Comparison of ENCODE assay signal across 21 mouse cellular contexts in the genomic region with DNA sequence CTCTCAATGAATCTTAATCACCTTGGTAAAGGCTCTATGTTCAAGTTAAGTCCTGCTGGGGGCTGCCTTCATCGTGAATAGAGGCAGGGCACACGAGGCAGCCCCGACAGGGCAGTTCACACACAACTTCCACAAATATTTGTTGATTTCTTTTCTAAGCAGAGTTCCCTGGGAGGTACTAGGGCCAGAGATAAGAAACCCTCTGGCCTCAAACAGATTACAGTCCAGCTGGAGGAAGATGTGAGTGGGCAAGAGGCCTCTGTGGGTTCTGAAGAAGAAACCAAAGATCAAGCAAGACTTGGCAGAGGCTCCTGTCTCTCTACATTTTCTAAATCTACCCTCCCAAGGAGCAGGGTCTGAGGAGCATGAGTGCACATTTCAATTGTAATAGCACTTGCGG.
DNase-seq lines count a peak whose midpoint lies in the region; ATAC-seq lines count a peak whose summit lies in the region.
"Had no signal": no experiment of that assay in that cellular context is flagged by ENCODE, and none has a peak within 500 bp of the region (broad histone marks: within the 10 kb centered on the region; RNA-seq: fewer than 3 reads in every experiment).

No protein-coding gene starts in this region.

- H3K9me3 ChIP-seq in forebrain, embryonic 12.5 days, result no peaks in the 10 kb centered on the region
- no peaks in the 10 kb centered on the region for H3K9me3 ChIP-seq in forebrain, embryonic 14.5 days (replicated peaks; ENCODE audit: control insufficient read depth, low read length)
- H3K9me3 ChIP-seq in hindbrain, embryonic 15.5 days, result no peaks in the 10 kb centered on the region
- H3K9me3 ChIP-seq in hindbrain, embryonic 14.5 days (ENCODE audit: control insufficient read depth, low read length), result no peaks in the 10 kb centered on the region
- H3K9me3 ChIP-seq: intestine, embryonic 15.5 days; limb, embryonic 10.5 days; neural tube, embryonic 12.5 days; stomach, embryonic 15.5 days had no signal

- peaks cover 54% of the 10 kb centered on the region for H3K4me1 ChIP-seq in forebrain, embryonic 12.5 days
- H3K4me1 ChIP-seq in forebrain, embryonic 14.5 days (ENCODE audit: control insufficient read depth, insufficient read depth, low read length), result peaks cover 27% of the 10 kb centered on the region
- H3K4me1 ChIP-seq in hindbrain, embryonic 15.5 days (replicated peaks), result peaks cover 32% of the 10 kb centered on the region
- H3K4me1 ChIP-seq in hindbrain, embryonic 14.5 days (replicated peaks; ENCODE audit: control insufficient read depth, insufficient read depth, low read length), result peaks cover 20% of the 10 kb centered on the region

- 80% methylated on average over 4 of the region's 4 CpGs for WGBS in forebrain, embryonic 12.5 days
- WGBS in forebrain, embryonic 14.5 days, result 72% methylated on average over 4 of the region's 4 CpGs
- 66% methylated on average over 4 of the region's 4 CpGs for WGBS in hindbrain, embryonic 15.5 days
- WGBS in hindbrain, embryonic 14.5 days, result 68% methylated on average over 4 of the region's 4 CpGs

- no peak for ATAC-seq in forebrain, embryonic 12.5 days (ENCODE audit: low FRiP score)
- no peak for ATAC-seq in forebrain, embryonic 14.5 days
- ATAC-seq in hindbrain, embryonic 15.5 days (ENCODE audit: low FRiP score, low read depth), result no peak
- no peak for ATAC-seq in hindbrain, embryonic 14.5 days (ENCODE audit: low FRiP score)
- ATAC-seq in common myeloid progenitor, adult 5-6 weeks (replicated peaks; ENCODE audit: low read depth, poor library complexity, severe bottlenecking), result peak; percentile 67
- ATAC-seq in megakaryocyte progenitor cell, adult 5-6 weeks (replicated peaks; ENCODE audit: poor library complexity), result peak; percentile 58
- ATAC-seq: forebrain, embryonic 16.5 days; intestine, embryonic 15.5 days had no signal

- H3K4me2 ChIP-seq in forebrain, embryonic 12.5 days, result no peak overlapping the region
- H3K4me2 ChIP-seq in forebrain, embryonic 14.5 days (ENCODE audit: low read length), result no peak overlapping the region
- H3K4me2 ChIP-seq in hindbrain, embryonic 15.5 days, result no peak overlapping the region
- no peak overlapping the region for H3K4me2 ChIP-seq in hindbrain, embryonic 14.5 days (replicated peaks)
- H3K4me2 ChIP-seq: intestine, embryonic 15.5 days; lung, embryonic 14.5 days; neural tube, embryonic 12.5 days; stomach, embryonic 15.5 days had no signal

- H3K4me3 ChIP-seq in forebrain, embryonic 12.5 days (replicated peaks), result no peak overlapping the region
- no peak overlapping the region for H3K4me3 ChIP-seq in forebrain, embryonic 14.5 days (ENCODE audit: low read depth, low read length)
- no peak overlapping the region for H3K4me3 ChIP-seq in hindbrain, embryonic 15.5 days
- H3K4me3 ChIP-seq in hindbrain, embryonic 14.5 days (replicated peaks; ENCODE audit: low read length), result no peak overlapping the region
- H3K4me3 ChIP-seq: intestine, embryonic 15.5 days; left cerebral cortex, adult 2 months; limb, embryonic 10.5 days; neural tube, embryonic 12.5 days; stomach, embryonic 15.5 days had no signal

- no peaks in the 10 kb centered on the region for H3K27me3 ChIP-seq in forebrain, embryonic 12.5 days
- no peaks in the 10 kb centered on the region for H3K27me3 ChIP-seq in forebrain, embryonic 14.5 days (replicated peaks; ENCODE audit: control insufficient read depth, insufficient read depth, low read length)
- H3K27me3 ChIP-seq in hindbrain, embryonic 15.5 days, result no peaks in the 10 kb centered on the region
- no peaks in the 10 kb centered on the region for H3K27me3 ChIP-seq in hindbrain, embryonic 14.5 days (ENCODE audit: control insufficient read depth, insufficient read depth, low read length)
- H3K27me3 ChIP-seq: intestine, embryonic 15.5 days; neural tube, embryonic 12.5 days; stomach, embryonic 15.5 days had no signal

- 0 out of 2 replicates have a peak overlapping the region, but pooled peaks have one; percentile 32 for H3K27ac ChIP-seq in forebrain, embryonic 12.5 days
- H3K27ac ChIP-seq in forebrain, embryonic 14.5 days (ENCODE audit: low read depth, low read length), result no peak overlapping the region
- H3K27ac ChIP-seq in hindbrain, embryonic 15.5 days (replicated peaks), result 0 out of 2 replicates have a peak overlapping the region, but pooled peaks have one; percentile 9
- H3K27ac ChIP-seq in hindbrain, embryonic 14.5 days, result no peak overlapping the region
- H3K27ac ChIP-seq: intestine, embryonic 15.5 days; kidney, postnatal 0 days; left cerebral cortex, adult 2 months; limb, embryonic 10.5 days; macrophage; neural tube, embryonic 12.5 days; stomach, embryonic 15.5 days had no signal

- peaks cover 4% of the 10 kb centered on the region; the same call in 1 of the 2 replicates for H3K36me3 ChIP-seq in forebrain, embryonic 12.5 days (replicated peaks)
- no peaks in the 10 kb centered on the region for H3K36me3 ChIP-seq in forebrain, embryonic 14.5 days (ENCODE audit: control insufficient read depth, insufficient read depth, low read length)
- H3K36me3 ChIP-seq in hindbrain, embryonic 15.5 days, result no peaks in the 10 kb centered on the region
- no peaks in the 10 kb centered on the region for H3K36me3 ChIP-seq in hindbrain, embryonic 14.5 days (replicated peaks; ENCODE audit: control insufficient read depth, insufficient read depth)
- H3K36me3 ChIP-seq: intestine, embryonic 15.5 days; neural tube, embryonic 12.5 days had no signal

- no peak overlapping the region for H3K9ac ChIP-seq in forebrain, embryonic 12.5 days
- no peak overlapping the region for H3K9ac ChIP-seq in forebrain, embryonic 14.5 days (ENCODE audit: low read length)
- no peak overlapping the region for H3K9ac ChIP-seq in hindbrain, embryonic 15.5 days
- H3K9ac ChIP-seq in hindbrain, embryonic 14.5 days, result no peak overlapping the region
- H3K9ac ChIP-seq: intestine, embryonic 15.5 days; lung, embryonic 14.5 days; neural tube, embryonic 12.5 days; stomach, embryonic 15.5 days had no signal

- DNase-seq in forebrain, embryonic 14.5 days (ENCODE audit: low spot score), result no peak
- no peak for DNase-seq in hindbrain, embryonic 14.5 days (ENCODE audit: low spot score)
- no peak for DNase-seq in layer of hippocampus, postnatal 14 days (ENCODE audit: low spot score in 2 of 2)
- no peak for DNase-seq in urinary bladder, postnatal 4 days (ENCODE audit: low spot score in 2 of 2)
- DNase-seq: adrenal gland, postnatal 14 days; B cell, adult 2 months; cerebellum, adult 9-10 months; heart, adult 18-20 months; lung, embryonic 14.5 days had no signal

Comparison
In these comparisons a context has a peak if more than half of its experiments do, and no peak if none do; other contexts are left out.
1. H3K27ac ChIP-seq: peak in forebrain, embryonic 12.5 days (single experiment) and hindbrain, embryonic 15.5 days (single experiment); none in forebrain, embryonic 14.5 days (single experiment) and hindbrain, embryonic 14.5 days (single experiment).
2. ATAC-seq: peak in common myeloid progenitor, adult 5-6 weeks (single experiment) and megakaryocyte progenitor cell, adult 5-6 weeks (single experiment); none in forebrain, embryonic 12.5 days (single experiment), forebrain, embryonic 14.5 days (single experiment), hindbrain, embryonic 15.5 days (single experiment) and hindbrain, embryonic 14.5 days (single experiment).